Mouse (Mus musculus) cerebellum, adult 11-12 months (tissue): Measurements from ENCODE around the gene Mat1a.

Experiments used
- DNase-seq: peaks from one replicate; pipeline ENCODE4 v3.0.0; 2022

The Mat1a gene

GRCm38 (mm10) chr14:41104853-41105444 lies at the start of gene Mat1a:
Gene Mat1a (plus strand): TSS chr14:41105035.
- no peak for DNase-seq

- no peak for DNase-seq
Observed at GRCm38 (mm10) chr14:41065168-41065567, 39.7 kb upstream of the Mat1a start.

GRCm38 (mm10) chr14:41066416-41066815 lies 38.4 kb upstream of the Mat1a start:
- no peak for DNase-seq

- no peak for DNase-seq
Observed at GRCm38 (mm10) chr14:41069108-41069507, 35.7 kb upstream of the Mat1a start, which contains the start of gene Dydc2. Gene Dydc2 (minus strand): TSS chr14:41069208.

- no peak for DNase-seq
Observed at GRCm38 (mm10) chr14:41070343-41070742, 34.5 kb upstream of the Mat1a start.

GRCm38 (mm10) chr14:41072229-41072943 lies 32.4 kb upstream of the Mat1a start, which contains the start of gene Dydc1:
Gene Dydc1 (plus strand): TSS chr14:41072911.
- DNase-seq: peak; percentile 17

- DNase-seq: no peak
Observed at GRCm38 (mm10) chr14:41072944-41073275, 31.9 kb upstream of the Mat1a start.

GRCm38 (mm10) chr14:41082408-41082807 lies 22.4 kb upstream of the Mat1a start:
- no peak for DNase-seq

GRCm38 (mm10) chr14:41087509-41087908 lies 17.3 kb upstream of the Mat1a start:
- no peak for DNase-seq

- DNase-seq: no peak
Observed at GRCm38 (mm10) chr14:41090777-41091176, 14.1 kb upstream of the Mat1a start.

- DNase-seq: no peak
Observed at GRCm38 (mm10) chr14:41094114-41094513, 10.7 kb upstream of the Mat1a start.

GRCm38 (mm10) chr14:41096296-41096860 lies 8.5 kb upstream of the Mat1a start:
- no peak for DNase-seq

GRCm38 (mm10) chr14:41098726-41099125 lies 6.1 kb upstream of the Mat1a start:
- DNase-seq: no peak

GRCm38 (mm10) chr14:41100712-41101111 lies 4.1 kb upstream of the Mat1a start:
- no peak for DNase-seq

GRCm38 (mm10) chr14:41101242-41101641 lies 3.6 kb upstream of the Mat1a start:
- no peak for DNase-seq

- no peak for DNase-seq
Observed at GRCm38 (mm10) chr14:41102269-41102668, 2.6 kb upstream of the Mat1a start.

- no peak for DNase-seq
Observed at GRCm38 (mm10) chr14:41111031-41111668, 6.3 kb downstream of the Mat1a start.

- DNase-seq: no peak
Observed at GRCm38 (mm10) chr14:41112944-41113343, 8.1 kb downstream of the Mat1a start.

GRCm38 (mm10) chr14:41116271-41116670 lies 11.4 kb downstream of the Mat1a start:
- DNase-seq: no peak

- no peak for DNase-seq
Observed at GRCm38 (mm10) chr14:41124683-41125082, 19.8 kb downstream of the Mat1a start.

GRCm38 (mm10) chr14:41127997-41128396 lies 23.2 kb downstream of the Mat1a start:
- DNase-seq: no peak

- no peak for DNase-seq
Observed at GRCm38 (mm10) chr14:41131540-41131939, 26.7 kb downstream of the Mat1a start, which contains the start of gene Sftpa1. Gene Sftpa1 (plus strand): TSS chr14:41131782.

- DNase-seq: no peak
Observed at GRCm38 (mm10) chr14:41137006-41137405, 32.2 kb downstream of the Mat1a start.

GRCm38 (mm10) chr14:41140686-41141085 lies 35.9 kb downstream of the Mat1a start:
- DNase-seq: no peak
